Mouse (Mus musculus): ENCODE measurements around the gene Gm3233. TPM values are rescaled to one million over a fixed set of nuclear protein-coding genes. Genes with fewer than 3 reads are reported as not detected.
"Not testable (repeated sequence)": the region's sequence is repeated elsewhere in the genome, so short reads cannot be mapped to it uniquely, and the experiment has no call there.

Gm3233 gene
- polyA plus RNA-seq, 1 experiment from 2014 or later = not detected

GRCm38 (mm10) chr10:77783396-77783795 is 23.9 kb upstream of the Gm3233 start:
- H3K36me3 ChIP-seq (ENCODE audit: control insufficient read depth, insufficient read depth, low read length); H3K4me3 ChIP-seq (ENCODE audit: low read depth, low read length); H3K9ac ChIP-seq (replicated peaks; ENCODE audit: low read depth, low read length); H3K27ac ChIP-seq (ENCODE audit: low read length); H3K4me1 ChIP-seq (ENCODE audit: control insufficient read depth, insufficient read depth, low read length); ATAC-seq (ENCODE audit: insufficient number of reproducible peaks, insufficient read depth, low FRiP score, low read depth); H3K4me2 ChIP-seq (replicated peaks; ENCODE audit: low read depth, low read length); H3K27me3 ChIP-seq (ENCODE audit: control insufficient read depth, insufficient read depth, low read length); H3K9me3 ChIP-seq (ENCODE audit: control insufficient read depth, low read depth, low read length): not testable (repeated sequence)
- WGBS = 88% methylated on average over 1 of the region's 3 CpGs

GRCm38 (mm10) chr10:77782442-77782841 is 23.0 kb upstream of the Gm3233 start, which contains the start of gene Gm3250:
TSS of gene Gm3250 (minus strand) at chr10:77782542.
- not testable (repeated sequence) for H3K4me1 ChIP-seq (ENCODE audit: control insufficient read depth, insufficient read depth, low read length); H3K4me3 ChIP-seq (ENCODE audit: low read depth, low read length); H3K9ac ChIP-seq (replicated peaks; ENCODE audit: low read depth, low read length); ATAC-seq (ENCODE audit: insufficient number of reproducible peaks, insufficient read depth, low FRiP score, low read depth); H3K27me3 ChIP-seq (ENCODE audit: control insufficient read depth, insufficient read depth, low read length); H3K9me3 ChIP-seq (ENCODE audit: control insufficient read depth, low read depth, low read length); H3K36me3 ChIP-seq (ENCODE audit: control insufficient read depth, insufficient read depth, low read length); H3K27ac ChIP-seq (ENCODE audit: low read length); H3K4me2 ChIP-seq (replicated peaks; ENCODE audit: low read depth, low read length)
- no CpG with 5 or more reads among the region's 1 CpGs for WGBS

- not testable (repeated sequence) for H3K9me3 ChIP-seq (ENCODE audit: control insufficient read depth, low read depth, low read length); H3K4me2 ChIP-seq (replicated peaks; ENCODE audit: low read depth, low read length); H3K36me3 ChIP-seq (ENCODE audit: control insufficient read depth, insufficient read depth, low read length); H3K4me1 ChIP-seq (ENCODE audit: control insufficient read depth, insufficient read depth, low read length); ATAC-seq (ENCODE audit: insufficient number of reproducible peaks, insufficient read depth, low FRiP score, low read depth); H3K9ac ChIP-seq (replicated peaks; ENCODE audit: low read depth, low read length); H3K27ac ChIP-seq (ENCODE audit: low read length); H3K4me3 ChIP-seq (ENCODE audit: low read depth, low read length); H3K27me3 ChIP-seq (ENCODE audit: control insufficient read depth, insufficient read depth, low read length)
- WGBS = 62% methylated on average over 1 of the region's 1 CpGs
Observed at GRCm38 (mm10) chr10:77776844-77777243, 17.4 kb upstream of the Gm3233 start, which contains the start of gene Gm7138. TSS of gene Gm7138 (minus strand) at chr10:77776944.

GRCm38 (mm10) chr10:77772142-77772541 is 12.7 kb upstream of the Gm3233 start:
- H3K4me1 ChIP-seq (ENCODE audit: control insufficient read depth, insufficient read depth, low read length); H3K27me3 ChIP-seq (ENCODE audit: control insufficient read depth, insufficient read depth, low read length); H3K27ac ChIP-seq (ENCODE audit: low read length); H3K4me3 ChIP-seq (ENCODE audit: low read depth, low read length); ATAC-seq (ENCODE audit: insufficient number of reproducible peaks, insufficient read depth, low FRiP score, low read depth); H3K9ac ChIP-seq (replicated peaks; ENCODE audit: low read depth, low read length); H3K9me3 ChIP-seq (ENCODE audit: control insufficient read depth, low read depth, low read length); H3K4me2 ChIP-seq (replicated peaks; ENCODE audit: low read depth, low read length); H3K36me3 ChIP-seq (ENCODE audit: control insufficient read depth, insufficient read depth, low read length): not testable (repeated sequence)
- WGBS = 91% methylated on average over 1 of the region's 3 CpGs

- not testable (repeated sequence) for H3K27me3 ChIP-seq (ENCODE audit: control insufficient read depth, insufficient read depth, low read length); H3K36me3 ChIP-seq (ENCODE audit: control insufficient read depth, insufficient read depth, low read length); ATAC-seq (ENCODE audit: insufficient number of reproducible peaks, insufficient read depth, low FRiP score, low read depth); H3K9me3 ChIP-seq (ENCODE audit: control insufficient read depth, low read depth, low read length); H3K27ac ChIP-seq (ENCODE audit: low read length); H3K4me3 ChIP-seq (ENCODE audit: low read depth, low read length); H3K9ac ChIP-seq (replicated peaks; ENCODE audit: low read depth, low read length); H3K4me2 ChIP-seq (replicated peaks; ENCODE audit: low read depth, low read length); H3K4me1 ChIP-seq (ENCODE audit: control insufficient read depth, insufficient read depth, low read length)
- 57% methylated on average over 1 of the region's 1 CpGs for WGBS
Observed at GRCm38 (mm10) chr10:77771225-77771624, 11.7 kb upstream of the Gm3233 start, which contains the start of gene Gm3238. TSS of gene Gm3238 (minus strand) at chr10:77771325.

GRCm38 (mm10) chr10:77769727-77770126 is 10.2 kb upstream of the Gm3233 start:
- 56% methylated on average over 1 of the region's 1 CpGs for WGBS
- Histone ChIP-seq H3K4me1 (ENCODE audit: control insufficient read depth, insufficient read depth, low read length) (no peaks in the 10 kb centered on the region), H3K9me3 (ENCODE audit: control insufficient read depth, low read depth, low read length) (no peaks in the 10 kb centered on the region), H3K4me2 (replicated peaks; ENCODE audit: low read depth, low read length) (no peak overlapping the region), H3K27ac (ENCODE audit: low read length) (no peak overlapping the region), H3K36me3 (ENCODE audit: control insufficient read depth, insufficient read depth, low read length) (no peaks in the 10 kb centered on the region), H3K27me3 (ENCODE audit: control insufficient read depth, insufficient read depth, low read length) (no peaks in the 10 kb centered on the region), H3K9ac (replicated peaks; ENCODE audit: low read depth, low read length) (no peak overlapping the region), H3K4me3 (ENCODE audit: low read depth, low read length) (no peak overlapping the region)
- ATAC-seq (ENCODE audit: insufficient number of reproducible peaks, insufficient read depth, low FRiP score, low read depth) = no peak

- H3K36me3 ChIP-seq (ENCODE audit: control insufficient read depth, insufficient read depth, low read length) = no peaks in the 10 kb centered on the region
- H3K27ac ChIP-seq (ENCODE audit: low read length) = no peak overlapping the region
- H3K4me3 ChIP-seq (ENCODE audit: low read depth, low read length) = no peak overlapping the region
- H3K9me3 ChIP-seq (ENCODE audit: control insufficient read depth, low read depth, low read length) = no peaks in the 10 kb centered on the region
- H3K4me1 ChIP-seq (ENCODE audit: control insufficient read depth, insufficient read depth, low read length) = no peaks in the 10 kb centered on the region
- no peaks in the 10 kb centered on the region for H3K27me3 ChIP-seq (ENCODE audit: control insufficient read depth, insufficient read depth, low read length)
- no peak overlapping the region for H3K9ac ChIP-seq (replicated peaks; ENCODE audit: low read depth, low read length)
- ATAC-seq (ENCODE audit: insufficient number of reproducible peaks, insufficient read depth, low FRiP score, low read depth) = no peak
- no peak overlapping the region for H3K4me2 ChIP-seq (replicated peaks; ENCODE audit: low read depth, low read length)
Observed at GRCm38 (mm10) chr10:77753448-77753847, 6.0 kb downstream of the Gm3233 start.

GRCm38 (mm10) chr10:77752312-77752711 is 7.2 kb downstream of the Gm3233 start:
- not testable (repeated sequence) for H3K9me3 ChIP-seq (ENCODE audit: control insufficient read depth, low read depth, low read length); H3K27me3 ChIP-seq (ENCODE audit: control insufficient read depth, insufficient read depth, low read length); H3K36me3 ChIP-seq (ENCODE audit: control insufficient read depth, insufficient read depth, low read length); H3K4me2 ChIP-seq (replicated peaks; ENCODE audit: low read depth, low read length); ATAC-seq (ENCODE audit: insufficient number of reproducible peaks, insufficient read depth, low FRiP score, low read depth); H3K9ac ChIP-seq (replicated peaks; ENCODE audit: low read depth, low read length); H3K4me1 ChIP-seq (ENCODE audit: control insufficient read depth, insufficient read depth, low read length); H3K27ac ChIP-seq (ENCODE audit: low read length); H3K4me3 ChIP-seq (ENCODE audit: low read depth, low read length)
- 59% methylated on average over 3 of the region's 3 CpGs for WGBS

- H3K36me3 ChIP-seq (ENCODE audit: control insufficient read depth, insufficient read depth, low read length); H3K4me1 ChIP-seq (ENCODE audit: control insufficient read depth, insufficient read depth, low read length); H3K4me3 ChIP-seq (ENCODE audit: low read depth, low read length); H3K9me3 ChIP-seq (ENCODE audit: control insufficient read depth, low read depth, low read length); H3K4me2 ChIP-seq (replicated peaks; ENCODE audit: low read depth, low read length); H3K27me3 ChIP-seq (ENCODE audit: control insufficient read depth, insufficient read depth, low read length); ATAC-seq (ENCODE audit: insufficient number of reproducible peaks, insufficient read depth, low FRiP score, low read depth); H3K27ac ChIP-seq (ENCODE audit: low read length); H3K9ac ChIP-seq (replicated peaks; ENCODE audit: low read depth, low read length): not testable (repeated sequence)
- whole genome bisulfite sequencing = 40% methylated on average over 1 of the region's 1 CpGs
Observed at GRCm38 (mm10) chr10:77751254-77751653, 8.2 kb downstream of the Gm3233 start, which contains the start of gene Gm9736. TSS of gene Gm9736 (minus strand) at chr10:77751354.

Data from stomach, embryonic 14.5 days (tissue).